Mouse (Mus musculus): ENCODE data around the gene Aggf1. TPM values are rescaled to one million over a fixed set of nuclear protein-coding genes. Genes with fewer than 3 reads are reported as not detected.
"Not testable (repeated sequence)": the region's sequence is repeated elsewhere in the genome, so short reads cannot be mapped to it uniquely, and the experiment has no call there.

Gene Aggf1
- polyA plus RNA-seq, 1 experiment from 2014 or later: 31.9 TPM

- Histone ChIP-seq H3K4me2 (ENCODE audit: low read depth, low read length) (no peak overlapping the region), H3K4me3 (ENCODE audit: low read depth, low read length) (no peak overlapping the region), H3K36me3 (ENCODE audit: control insufficient read depth, insufficient read depth, low read length) (no peaks in the 10 kb centered on the region), H3K27ac (ENCODE audit: low read depth, low read length) (no peak overlapping the region), H3K27me3 (ENCODE audit: control insufficient read depth, insufficient read depth, low read length) (no peaks in the 10 kb centered on the region), H3K4me1 (ENCODE audit: control insufficient read depth, insufficient read depth, low read length) (no peaks in the 10 kb centered on the region), H3K9ac (replicated peaks; ENCODE audit: low read depth, low read length) (no peak overlapping the region), H3K9me3 (ENCODE audit: control insufficient read depth, low read length) (no peaks in the 10 kb centered on the region)
- 85% methylated on average over 5 of the region's 5 CpGs for WGBS
- no peak for ATAC-seq (ENCODE audit: low read depth)
These were observed 7.3 kb upstream of the Aggf1 start for GRCm38 (mm10) chr13:95382418-95382817.

GRCm38 (mm10) chr13:95378696-95379095, 3.5 kb upstream of the Aggf1 start:
- H3K4me3 ChIP-seq (ENCODE audit: low read depth, low read length): no peak overlapping the region
- H3K9me3 ChIP-seq (ENCODE audit: control insufficient read depth, low read length): no peaks in the 10 kb centered on the region
- 89% methylated on average over 3 of the region's 3 CpGs for WGBS
- peaks cover 7% of the 10 kb centered on the region; the same call in 1 of the 2 replicates for H3K4me1 ChIP-seq (ENCODE audit: control insufficient read depth, insufficient read depth, low read length)
- no peak overlapping the region for H3K9ac ChIP-seq (replicated peaks; ENCODE audit: low read depth, low read length)
- H3K36me3 ChIP-seq (ENCODE audit: control insufficient read depth, insufficient read depth, low read length): no peaks in the 10 kb centered on the region
- no peak overlapping the region for H3K27ac ChIP-seq (ENCODE audit: low read depth, low read length)
- ATAC-seq (ENCODE audit: low read depth): no peak
- no peaks in the 10 kb centered on the region for H3K27me3 ChIP-seq (ENCODE audit: control insufficient read depth, insufficient read depth, low read length)
- H3K4me2 ChIP-seq (ENCODE audit: low read depth, low read length): no peak overlapping the region

GRCm38 (mm10) chr13:95376689-95377289, 1.6 kb upstream of the Aggf1 start:
- not testable (repeated sequence) for ATAC-seq (ENCODE audit: low read depth); H3K9ac ChIP-seq (replicated peaks; ENCODE audit: low read depth, low read length); H3K36me3 ChIP-seq (ENCODE audit: control insufficient read depth, insufficient read depth, low read length); H3K27me3 ChIP-seq (ENCODE audit: control insufficient read depth, insufficient read depth, low read length); H3K4me1 ChIP-seq (ENCODE audit: control insufficient read depth, insufficient read depth, low read length); H3K9me3 ChIP-seq (ENCODE audit: control insufficient read depth, low read length); H3K27ac ChIP-seq (ENCODE audit: low read depth, low read length); H3K4me2 ChIP-seq (ENCODE audit: low read depth, low read length); H3K4me3 ChIP-seq (ENCODE audit: low read depth, low read length)
- 97% methylated on average over 11 of the region's 11 CpGs for WGBS

DNA sequence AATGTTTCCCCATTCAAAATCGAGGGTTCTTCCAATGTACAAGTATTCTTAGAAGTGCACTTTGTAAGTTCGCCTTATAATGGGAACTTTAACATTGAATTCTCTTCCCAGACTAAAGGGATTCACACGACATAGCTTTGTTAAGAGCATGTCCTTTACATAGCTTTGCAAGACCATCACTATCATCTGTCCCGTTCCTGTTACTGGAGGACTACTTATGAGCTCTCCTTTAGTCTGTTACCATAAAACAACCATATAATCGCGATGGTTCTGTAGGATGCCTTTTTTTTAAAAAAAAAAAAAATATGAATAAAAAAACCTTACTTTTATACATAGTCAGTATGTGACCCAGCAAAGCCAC, 382 bp upstream of the Aggf1 start:
- Histone ChIP-seq H3K36me3 (ENCODE audit: control insufficient read depth, insufficient read depth, low read length) (0 out of 2 replicates have a peak, but pooled peaks cover 5% of the 10 kb centered on the region), H3K4me2 (ENCODE audit: low read depth, low read length) (peak overlapping the region; percentile 50), H3K9ac (replicated peaks; ENCODE audit: low read depth, low read length) (peak overlapping the region; percentile 92), H3K9me3 (ENCODE audit: control insufficient read depth, low read length) (no peaks in the 10 kb centered on the region), H3K4me1 (ENCODE audit: control insufficient read depth, insufficient read depth, low read length) (peaks cover 10% of the 10 kb centered on the region; the same call in 1 of the 2 replicates), H3K27me3 (ENCODE audit: control insufficient read depth, insufficient read depth, low read length) (no peaks in the 10 kb centered on the region), H3K27ac (ENCODE audit: low read depth, low read length) (peak overlapping the region; percentile 58), H3K4me3 (ENCODE audit: low read depth, low read length) (peak overlapping the region; percentile 97)
- ATAC-seq (ENCODE audit: low read depth): peak; percentile 32; the same call in 1 of the 2 replicates
- 29% methylated on average over 6 of the region's 6 CpGs for WGBS

DNA sequence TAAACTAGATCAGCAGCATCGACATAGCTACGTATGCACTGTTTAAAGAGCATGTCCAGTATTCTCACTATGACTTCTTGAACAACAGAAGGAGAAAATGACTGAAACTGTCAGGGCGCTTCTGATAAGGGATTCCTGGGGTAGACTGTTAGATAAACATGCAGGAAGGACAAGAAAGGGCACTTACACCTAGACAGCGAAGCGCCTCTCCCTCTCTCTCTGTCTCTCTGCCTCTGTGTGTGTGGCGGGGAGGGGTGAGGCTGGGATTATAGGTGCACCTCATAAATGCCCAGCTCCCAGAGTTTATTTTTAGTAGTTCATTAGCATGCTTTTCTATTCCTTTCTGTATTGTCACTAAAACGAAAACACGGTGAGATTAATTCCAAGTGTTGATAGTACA, 8.8 kb downstream of the Aggf1 start:
- Histone ChIP-seq H3K9ac (replicated peaks; ENCODE audit: low read depth, low read length) (no peak overlapping the region), H3K4me1 (ENCODE audit: control insufficient read depth, insufficient read depth, low read length) (no peaks in the 10 kb centered on the region), H3K36me3 (ENCODE audit: control insufficient read depth, insufficient read depth, low read length) (peaks cover 54% of the 10 kb centered on the region), H3K4me3 (ENCODE audit: low read depth, low read length) (no peak overlapping the region), H3K27me3 (ENCODE audit: control insufficient read depth, insufficient read depth, low read length) (no peaks in the 10 kb centered on the region), H3K27ac (ENCODE audit: low read depth, low read length) (no peak overlapping the region), H3K4me2 (ENCODE audit: low read depth, low read length) (no peak overlapping the region), H3K9me3 (ENCODE audit: control insufficient read depth, low read length) (no peaks in the 10 kb centered on the region)
- no peak for ATAC-seq (ENCODE audit: low read depth)
- WGBS: 94% methylated on average over 8 of the region's 8 CpGs

DNA sequence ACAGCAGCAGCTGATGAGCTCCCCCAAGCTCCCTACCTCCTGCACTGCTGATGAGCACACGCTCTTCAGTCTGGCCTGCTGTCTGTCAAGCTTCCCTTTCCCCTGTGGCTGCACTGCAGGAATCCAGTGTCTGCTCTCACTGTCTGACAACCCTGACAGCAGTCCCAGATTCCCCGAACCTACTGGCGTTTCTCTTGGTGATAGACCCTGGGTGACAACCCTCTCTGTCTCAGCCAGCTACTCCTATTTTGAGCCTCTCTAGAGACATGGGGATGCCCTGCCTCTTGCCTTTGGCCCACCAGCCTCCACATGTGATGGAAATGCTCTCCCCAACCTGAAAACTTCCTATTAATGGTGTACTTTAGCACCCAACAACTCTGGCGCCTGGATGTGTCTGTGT, 11.7 kb downstream of the Aggf1 start:
- no peak overlapping the region for H3K27ac ChIP-seq (ENCODE audit: low read depth, low read length)
- no peak overlapping the region for H3K4me3 ChIP-seq (ENCODE audit: low read depth, low read length)
- H3K9me3 ChIP-seq (ENCODE audit: control insufficient read depth, low read length): no peaks in the 10 kb centered on the region
- ATAC-seq (ENCODE audit: low read depth): no peak
- no peaks in the 10 kb centered on the region for H3K27me3 ChIP-seq (ENCODE audit: control insufficient read depth, insufficient read depth, low read length)
- peaks cover 58% of the 10 kb centered on the region for H3K36me3 ChIP-seq (ENCODE audit: control insufficient read depth, insufficient read depth, low read length)
- H3K4me2 ChIP-seq (ENCODE audit: low read depth, low read length): no peak overlapping the region
- 89% methylated on average over 4 of the region's 4 CpGs for WGBS
- H3K4me1 ChIP-seq (ENCODE audit: control insufficient read depth, insufficient read depth, low read length): no peaks in the 10 kb centered on the region
- H3K9ac ChIP-seq (replicated peaks; ENCODE audit: low read depth, low read length): no peak overlapping the region

- Histone ChIP-seq H3K4me1 (ENCODE audit: control insufficient read depth, insufficient read depth, low read length) (no peaks in the 10 kb centered on the region), H3K9me3 (ENCODE audit: control insufficient read depth, low read length) (no peaks in the 10 kb centered on the region), H3K4me2 (ENCODE audit: low read depth, low read length) (no peak overlapping the region), H3K4me3 (ENCODE audit: low read depth, low read length) (no peak overlapping the region), H3K9ac (replicated peaks; ENCODE audit: low read depth, low read length) (no peak overlapping the region), H3K27me3 (ENCODE audit: control insufficient read depth, insufficient read depth, low read length) (no peaks in the 10 kb centered on the region), H3K36me3 (ENCODE audit: control insufficient read depth, insufficient read depth, low read length) (peaks cover 64% of the 10 kb centered on the region), H3K27ac (ENCODE audit: low read depth, low read length) (no peak overlapping the region)
- 91% methylated on average over 2 of the region's 2 CpGs for WGBS
- no peak for ATAC-seq (ENCODE audit: low read depth)
These were observed 16.9 kb downstream of the Aggf1 start for GRCm38 (mm10) chr13:95358223-95358622.

DNA sequence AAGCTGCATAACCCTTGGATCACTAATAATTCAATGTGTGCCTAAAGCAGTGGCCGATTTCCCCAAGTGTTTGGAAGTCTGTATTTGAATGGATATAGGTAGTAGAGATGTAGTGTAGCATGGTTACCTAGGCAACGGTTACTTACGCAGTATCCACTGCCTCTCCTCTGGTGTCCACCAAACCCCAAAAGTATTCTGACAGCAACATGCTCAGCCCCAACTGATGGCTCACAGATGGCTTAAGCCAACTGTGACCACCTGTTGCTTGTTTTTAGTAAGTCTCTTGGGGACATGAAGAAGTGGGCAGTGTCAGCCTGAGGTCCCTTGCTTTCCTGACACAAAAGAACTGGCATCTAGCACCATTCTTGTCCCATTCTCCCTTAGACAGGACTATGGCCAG, 26.7 kb downstream of the Aggf1 start:
- 80% methylated on average over 3 of the region's 3 CpGs for WGBS

GRCm38 (mm10) chr13:95347018-95347696, 28.0 kb downstream of the Aggf1 start:
- Histone ChIP-seq H3K4me3 (ENCODE audit: low read depth, low read length) (no peak overlapping the region), H3K27ac (ENCODE audit: low read depth, low read length) (no peak overlapping the region), H3K27me3 (ENCODE audit: control insufficient read depth, insufficient read depth, low read length) (no peaks in the 10 kb centered on the region), H3K36me3 (ENCODE audit: control insufficient read depth, insufficient read depth, low read length) (peaks cover 18% of the 10 kb centered on the region), H3K9ac (replicated peaks; ENCODE audit: low read depth, low read length) (no peak overlapping the region), H3K4me2 (ENCODE audit: low read depth, low read length) (no peak overlapping the region), H3K9me3 (ENCODE audit: control insufficient read depth, low read length) (no peaks in the 10 kb centered on the region), H3K4me1 (ENCODE audit: control insufficient read depth, insufficient read depth, low read length) (no peaks in the 10 kb centered on the region)
- peak; percentile 74; the same call in 1 of the 2 replicates for ATAC-seq (ENCODE audit: low read depth)
- WGBS: 32% methylated on average over 8 of the region's 8 CpGs

More for the DNA sequence above, 26.7 kb downstream of the Aggf1 start:
- H3K9ac ChIP-seq (replicated peaks; ENCODE audit: low read depth, low read length): no peak overlapping the region
- ATAC-seq (ENCODE audit: low read depth): no peak
- no peaks in the 10 kb centered on the region for H3K9me3 ChIP-seq (ENCODE audit: control insufficient read depth, low read length)
- H3K4me2 ChIP-seq (ENCODE audit: low read depth, low read length): no peak overlapping the region
- H3K36me3 ChIP-seq (ENCODE audit: control insufficient read depth, insufficient read depth, low read length): peaks cover 29% of the 10 kb centered on the region
- no peaks in the 10 kb centered on the region for H3K27me3 ChIP-seq (ENCODE audit: control insufficient read depth, insufficient read depth, low read length)
- H3K4me3 ChIP-seq (ENCODE audit: low read depth, low read length): no peak overlapping the region
- H3K27ac ChIP-seq (ENCODE audit: low read depth, low read length): no peak overlapping the region
- no peaks in the 10 kb centered on the region for H3K4me1 ChIP-seq (ENCODE audit: control insufficient read depth, insufficient read depth, low read length)
